Mouse (Mus musculus) embryonic fibroblast, embryonic 13.5 days (primary cell): ENCODE results near the gene Asxl2.

Experiments used
- CTCF ChIP-seq: IDR thresholded peaks from 2 replicates; pipeline ENCODE4 v1.5.1; 2011; ENCODE audit warnings: mild to moderate bottlenecking, control low read depth, low read length, moderate library complexity, borderline replicate concordance; ENCODE audit not compliant: insufficient read depth
- POLR2A ChIP-seq: IDR thresholded peaks from 2 replicates; pipeline ENCODE4 v1.6.1; 2011; ENCODE audit warnings: low read depth, mild to moderate bottlenecking, control low read depth, low read length, moderate library complexity

- TF ChIP-seq CTCF (no peak), POLR2A (no peak)
Measured at GRCm38 (mm10) chr12:3441361-3441760, 14.7 kb downstream of the Asxl2 start.
